Mouse (Mus musculus) olfactory bulb, adult 2 months (tissue): ENCODE measurements around the gene Snx5.

Source experiments
- CTCF ChIP-seq: fragments of 200-500 bp; IDR thresholded peaks from 2 replicates; pipeline ENCODE4 v1.5.1; 2012; ENCODE audit warnings: low read depth, mild to moderate bottlenecking, low read length, moderate library complexity; ENCODE audit not compliant: insufficient read depth
- POLR2A ChIP-seq: fragments of 200-500 bp; IDR thresholded peaks from 2 replicates; pipeline ENCODE4 v1.6.1; 2012; ENCODE audit warnings: mild to moderate bottlenecking, low read depth, low read length, moderate library complexity; ENCODE audit not compliant: insufficient read depth

GRCm38 (mm10) chr2:144279742-144280141 is 9.0 kb upstream of the Snx5 start:
- TF ChIP-seq POLR2A, result no peak
- TF ChIP-seq CTCF, result no peak
